Mouse (Mus musculus) ES-E14 (cell line): ENCODE data around the gene Dnmt3a.

Experiments used
- CHD2 ChIP-seq: IDR thresholded peaks from 2 replicates; pipeline ENCODE4 v1.6.1; 2014; ENCODE audit warnings: mild to moderate bottlenecking, low read depth, low read length, inconsistent platforms
- MAFK ChIP-seq: IDR thresholded peaks from 2 replicates; pipeline ENCODE4 v1.6.1; 2014; ENCODE audit warnings: mild to moderate bottlenecking, low read depth, low read length, inconsistent platforms; ENCODE audit not compliant: insufficient read depth

GRCm38 (mm10) chr12:3956351-3956750 lies 150.5 kb downstream of the Dnmt3a start:
- TF ChIP-seq MAFK (no peak), CHD2 (no peak)
